Mouse (Mus musculus): Measurements from ENCODE around the gene Hipk4. TPM values are rescaled to one million over a fixed set of nuclear protein-coding genes. Genes with fewer than 3 reads are reported as not detected.

Hipk4 gene
- total and polyA plus RNA-seq, 3 experiments = 0.09 to 0.16 TPM; not detected in 1

GRCm38 (mm10) chr7:27507711-27508647, 15.1 kb upstream of the Hipk4 start (continued):
- TF ChIP-seq ZNF384 (IDR thresholded peaks at IDR 0.05; ENCODE audit: low read depth, low read length) (no peak), JUN (IDR thresholded peaks at IDR 0.05; ENCODE audit: insufficient read depth, low read depth, low read length) (no peak), PAX5 (IDR thresholded peaks at IDR 0.05; ENCODE audit: low read length) (no peak), MYC (IDR thresholded peaks at IDR 0.05; ENCODE audit: low read depth, low read length) (no peak), CTCF (conservative IDR thresholded peaks at IDR 0.05 in 1 of 2, IDR thresholded peaks at IDR 0.05 in 1 of 2; ENCODE audit: low read depth in 2 of 2, low read length in 2 of 2) (no peak), CHD1 (IDR thresholded peaks at IDR 0.05; ENCODE audit: low read depth, low read length) (no peak), EP300 (IDR thresholded peaks at IDR 0.05; ENCODE audit: low read length) (no peak), RCOR1 (conservative IDR thresholded peaks at IDR 0.05; ENCODE audit: low read depth, low read length) (no peak), ZC3H11A (IDR thresholded peaks at IDR 0.05; ENCODE audit: low read depth, low read length) (no peak), USF1 (IDR thresholded peaks at IDR 0.05; ENCODE audit: low read depth, low read length) (no peak), POLR2A (IDR thresholded peaks at IDR 0.05; ENCODE audit: low read depth, low read length) (peak; percentile 73), UBTF (IDR thresholded peaks at IDR 0.05; ENCODE audit: low read depth, low read length) (peak; percentile 92), GABPA (IDR thresholded peaks at IDR 0.05; ENCODE audit: insufficient replicate concordance, low read depth, low read length) (no peak), KAT2A (IDR thresholded peaks at IDR 0.05; ENCODE audit: insufficient replicate concordance, low read length) (no peak), MAX (IDR thresholded peaks at IDR 0.05; ENCODE audit: low read length) (peak; percentile 24; the same call in 1 of the 2 replicates), IRF4 (IDR thresholded peaks at IDR 0.05; ENCODE audit: low read depth, low read length) (0 out of 2 replicates have a peak, but pooled peaks have one; percentile 4), RAD21 (IDR thresholded peaks at IDR 0.05; ENCODE audit: low read depth, low read length) (no peak), ZKSCAN1 (IDR thresholded peaks at IDR 0.05; ENCODE audit: borderline replicate concordance, low read depth, low read length) (no peak), NRF1 (IDR thresholded peaks at IDR 0.05; ENCODE audit: low read depth, low read length) (no peak), JUND (conservative IDR thresholded peaks at IDR 0.05; ENCODE audit: low read depth, low read length) (no peak)

- peak; percentile 81 for DNase-seq (ENCODE audit: extremely low read depth)
- no peaks in the 10 kb centered on the region for H3K27me3 ChIP-seq (replicated peaks)
- dilution Hi-C loops (cut with MboI; ENCODE audit: extremely low pct_ligation_motif_present, extremely low pct_unique_long_range_greater_than_20kb, low sequenced_read_pairs) = no loop called here
- H3K4me2 ChIP-seq (ENCODE audit: insufficient read depth, low read depth, poor library complexity, severe bottlenecking) = peak overlapping the region; percentile 62
- H3K4me3 ChIP-seq (replicated peaks in 1 of 3; ENCODE audit: low read depth in 2 of 3, low read length in 2 of 3, poor library complexity in 1 of 3) = peak overlapping the region in 2 of 3 experiments; percentile 49
- in situ Hi-C loops (cut with MboI; ENCODE audit: low pct_ligation_motif_present, low pct_unique_long_range_greater_than_20kb, low sequenced_read_pairs) = no loop called here
- H3K9me3 ChIP-seq (replicated peaks; ENCODE audit: low read length) = no peaks in the 10 kb centered on the region
- H3K4me1 ChIP-seq (ENCODE audit: control insufficient read depth in 1 of 2, insufficient read depth in 2 of 2) = peaks cover 4 to 21% of the 10 kb centered on the region in 2 experiments; a peak in 2 of 4 replicates
- H3K9ac ChIP-seq (ENCODE audit: insufficient read depth, low read depth) = no peak overlapping the region
- no peaks in the 10 kb centered on the region for H3K79me2 ChIP-seq (replicated peaks; ENCODE audit: control insufficient read depth, extremely low read depth, insufficient read depth, poor library complexity, severe bottlenecking)
- no peaks in the 10 kb centered on the region for H3K36me3 ChIP-seq (replicated peaks in 1 of 2; ENCODE audit: control insufficient read depth in 1 of 2, insufficient read depth in 1 of 2, low read length in 1 of 2)
- H3K27ac ChIP-seq (ENCODE audit: insufficient read depth, low read depth) = no peak overlapping the region
- TF ChIP-seq TCF12 (IDR thresholded peaks at IDR 0.05; ENCODE audit: low read depth, low read length) (0 out of 2 replicates have a peak, but pooled peaks have one; percentile 40), IRF4 (IDR thresholded peaks at IDR 0.05; ENCODE audit: low read depth, low read length) (peak; percentile 43; the same call in 1 of the 2 replicates), NRF1 (IDR thresholded peaks at IDR 0.05; ENCODE audit: low read depth, low read length) (0 out of 2 replicates have a peak, but pooled peaks have one; percentile 30), MAFK (IDR thresholded peaks at IDR 0.05; ENCODE audit: insufficient replicate concordance, low read length) (0 out of 2 replicates have a peak, but pooled peaks have one; percentile 11), MEF2A (IDR thresholded peaks at IDR 0.05; ENCODE audit: borderline replicate concordance, low read depth, low read length) (0 out of 2 replicates have a peak, but pooled peaks have one; percentile 22), USF1 (IDR thresholded peaks at IDR 0.05; ENCODE audit: low read depth, low read length) (no peak), MYC (IDR thresholded peaks at IDR 0.05; ENCODE audit: low read depth, low read length) (no peak), MAX (IDR thresholded peaks at IDR 0.05; ENCODE audit: low read length) (no peak), EP300 (IDR thresholded peaks at IDR 0.05; ENCODE audit: low read length) (no peak), HCFC1 (IDR thresholded peaks at IDR 0.05; ENCODE audit: low read depth, low read length) (peak; percentile 40; the same call in 1 of the 2 replicates), JUN (IDR thresholded peaks at IDR 0.05; ENCODE audit: insufficient read depth, low read depth, low read length) (no peak), SMC3 (IDR thresholded peaks at IDR 0.05; ENCODE audit: low read depth, low read length) (peak; percentile 82), RAD21 (IDR thresholded peaks at IDR 0.05; ENCODE audit: low read depth, low read length) (peak; percentile 56), POLR2AphosphoS2 (IDR thresholded peaks at IDR 0.05; ENCODE audit: low read depth, low read length) (no peak), CHD2 (IDR thresholded peaks at IDR 0.05; ENCODE audit: low read length) (no peak), ZNF384 (IDR thresholded peaks at IDR 0.05; ENCODE audit: low read depth, low read length) (0 out of 2 replicates have a peak, but pooled peaks have one; percentile 13), KAT2A (IDR thresholded peaks at IDR 0.05; ENCODE audit: insufficient replicate concordance, low read length) (no peak), TBP (conservative IDR thresholded peaks at IDR 0.05; ENCODE audit: low read depth, low read length) (0 out of 2 replicates have a peak, but pooled peaks have one; percentile 12), SIN3A (IDR thresholded peaks at IDR 0.05; ENCODE audit: low read length) (no peak; the same call in 1 of the 2 replicates), MAZ (IDR thresholded peaks at IDR 0.05; ENCODE audit: low read depth, low read length) (0 out of 2 replicates have a peak, but pooled peaks have one; percentile 50), ZKSCAN1 (IDR thresholded peaks at IDR 0.05; ENCODE audit: borderline replicate concordance, low read depth, low read length) (no peak), GABPA (IDR thresholded peaks at IDR 0.05; ENCODE audit: insufficient replicate concordance, low read depth, low read length) (no peak), JUND (conservative IDR thresholded peaks at IDR 0.05; ENCODE audit: low read depth, low read length) (no peak), ELF1 (IDR thresholded peaks at IDR 0.05; ENCODE audit: low read depth, low read length) (no peak), CTCF (conservative IDR thresholded peaks at IDR 0.05 in 1 of 2, IDR thresholded peaks at IDR 0.05 in 1 of 2; ENCODE audit: low read depth in 2 of 2, low read length in 2 of 2) (peak; percentile 25 to 98; a peak in 3 of 4 replicates)
Measured at GRCm38 (mm10) chr7:27508648-27509005, 14.4 kb upstream of the Hipk4 start.
